ENCODE assay signal across 21 mouse cellular contexts in genomic region chr2:136742230-136742629, GRCm38 (mm10). TPM values are rescaled to one million over a fixed set of nuclear protein-coding genes. Genes with fewer than 3 reads are reported as not detected.
DNase-seq lines count a peak whose midpoint lies in the region; ATAC-seq and TF ChIP-seq lines count a peak whose summit lies in the region.
"Had no signal": no experiment of that assay in that cellular context is flagged by ENCODE, and none has a peak within 500 bp of the region (broad histone marks: within the 10 kb centered on the region; RNA-seq: fewer than 3 reads in every experiment).

No protein-coding gene starts in this region.

- no peak for TF ChIP-seq POLR2A in heart, adult 2 months (IDR thresholded peaks at IDR 0.05; ENCODE audit: insufficient read depth, low read depth, low read length)

- peak; percentile 32; the same call in 1 of the 2 replicates for ATAC-seq in hindbrain, embryonic 16.5 days
- no peak; the same call in 1 of the 2 replicates for ATAC-seq in hindbrain, embryonic 13.5 days (ENCODE audit: low FRiP score)
- ATAC-seq: forebrain, embryonic 14.5 days; midbrain, embryonic 13.5 days had no signal

- no peaks in the 10 kb centered on the region; the same call in 1 of the 2 replicates for H3K9me3 ChIP-seq in hindbrain, embryonic 16.5 days (ENCODE audit: control insufficient read depth, low read length)
- peaks cover 8% of the 10 kb centered on the region; the same call in 1 of the 2 replicates for H3K9me3 ChIP-seq in hindbrain, embryonic 13.5 days

- TF ChIP-seq EP300 in heart, adult 2 months (IDR thresholded peaks at IDR 0.05; ENCODE audit: insufficient read depth, low read depth, low read length) = no peak

- H3K4me3 ChIP-seq in hindbrain, embryonic 16.5 days (ENCODE audit: low read length) = no peak overlapping the region
- no peak overlapping the region for H3K4me3 ChIP-seq in hindbrain, embryonic 13.5 days
- no peak overlapping the region for H3K4me3 ChIP-seq in heart, adult 2 months
- H3K4me3 ChIP-seq: embryonic facial prominence, embryonic 13.5 days; midbrain, embryonic 13.5 days; neural tube, embryonic 13.5 days had no signal

- H3K4me1 ChIP-seq in hindbrain, embryonic 16.5 days (ENCODE audit: control insufficient read depth, insufficient read depth, low read depth, low read length) = peaks cover 2% of the 10 kb centered on the region; the same call in 1 of the 2 replicates
- H3K4me1 ChIP-seq in hindbrain, embryonic 13.5 days (replicated peaks) = peaks cover 9% of the 10 kb centered on the region
- H3K4me1 ChIP-seq in heart, adult 2 months (ENCODE audit: control insufficient read depth, insufficient read depth, low read length) = no peaks in the 10 kb centered on the region
- H3K4me1 ChIP-seq: embryonic facial prominence, embryonic 13.5 days had no signal

- no peaks in the 10 kb centered on the region for H3K36me3 ChIP-seq in hindbrain, embryonic 16.5 days (ENCODE audit: control insufficient read depth, insufficient read depth, low read length)
- peaks cover 8% of the 10 kb centered on the region; the same call in 1 of the 2 replicates for H3K36me3 ChIP-seq in hindbrain, embryonic 13.5 days
- no peaks in the 10 kb centered on the region for H3K36me3 ChIP-seq in heart, adult 2 months (ENCODE audit: control insufficient read depth, insufficient read depth, low read length)
- H3K36me3 ChIP-seq: embryonic facial prominence, embryonic 13.5 days; neural tube, embryonic 13.5 days had no signal

- no peak overlapping the region for H3K9ac ChIP-seq in hindbrain, embryonic 16.5 days (ENCODE audit: low read depth, low read length)
- H3K9ac ChIP-seq in hindbrain, embryonic 13.5 days = no peak overlapping the region
- no peak overlapping the region for H3K9ac ChIP-seq in heart, adult 2 months (ENCODE audit: low read depth, low read length)
- H3K9ac ChIP-seq: embryonic facial prominence, embryonic 13.5 days; hindbrain, embryonic 14.5 days; midbrain, embryonic 13.5 days; neural tube, embryonic 13.5 days had no signal

- H3K4me2 ChIP-seq in hindbrain, embryonic 16.5 days (ENCODE audit: low read length) = no peak overlapping the region
- H3K4me2 ChIP-seq in hindbrain, embryonic 13.5 days = no peak overlapping the region
- H3K4me2 ChIP-seq: embryonic facial prominence, embryonic 13.5 days; hindbrain, embryonic 14.5 days; midbrain, embryonic 13.5 days; neural tube, embryonic 13.5 days had no signal

- 89% methylated on average over 2 of the region's 2 CpGs for WGBS in hindbrain, embryonic 16.5 days
- 87% methylated on average over 2 of the region's 2 CpGs for WGBS in hindbrain, embryonic 13.5 days
- 65% methylated on average over 2 of the region's 2 CpGs for WGBS in heart, adult 2 months

- H3K79me2 ChIP-seq in heart, adult 2 months (replicated peaks; ENCODE audit: control insufficient read depth, insufficient read depth, low read length) = no peaks in the 10 kb centered on the region

- no peak for TF ChIP-seq CTCF in heart, adult 2 months (IDR thresholded peaks at IDR 0.05)

- intact Hi-C loops in heart, adult 2 months (cut with DNase I) = no loop called here

- H3K27ac ChIP-seq in hindbrain, embryonic 16.5 days (ENCODE audit: low read depth, low read length) = no peak overlapping the region
- no peak overlapping the region for H3K27ac ChIP-seq in hindbrain, embryonic 13.5 days
- H3K27ac ChIP-seq in heart, adult 2 months = no peak overlapping the region
- H3K27ac ChIP-seq: embryonic facial prominence, embryonic 13.5 days; hindbrain, embryonic 14.5 days; midbrain, embryonic 13.5 days; neural tube, embryonic 13.5 days had no signal

- H3K27me3 ChIP-seq in hindbrain, embryonic 16.5 days (replicated peaks; ENCODE audit: control insufficient read depth, insufficient read depth, low read length) = no peaks in the 10 kb centered on the region
- H3K27me3 ChIP-seq in hindbrain, embryonic 13.5 days = no peaks in the 10 kb centered on the region
- no peaks in the 10 kb centered on the region for H3K27me3 ChIP-seq in heart, adult 2 months (ENCODE audit: control insufficient read depth, insufficient read depth, low read length)
- H3K27me3 ChIP-seq: embryonic facial prominence, embryonic 13.5 days; midbrain, embryonic 13.5 days; neural tube, embryonic 13.5 days had no signal

- peak; percentile 28 for DNase-seq in MN1 (ENCODE audit: low spot score)
- DNase-seq in cerebellum, adult 18-20 months = peak; percentile 93 to 96
- peak; percentile 91 to 93 for DNase-seq in cerebellum, postnatal 25 days
- no peak for DNase-seq in adrenal gland, postnatal 14 days
- DNase-seq in heart, adult 2 months = no peak
- DNase-seq: adrenal gland, postnatal 10 days; B cell, adult 2 months; gastrocnemius, postnatal 36 days; kidney, adult 11 months; liver; lung, postnatal 10 days; spleen, adult 18-20 months; thymus, postnatal 4 days had no signal

RNA-seq across cellular contexts. Expression of gene Snap25, which starts 29.0 kb away (rescaled TPM):
- 326 and 328 TPM in 2 replicates for polyA plus RNA-seq in hindbrain, embryonic 16.5 days (2015; fragmentation: Nextera tagmentation; extraction: Ambion mirVana)
- polyA plus RNA-seq in hindbrain, embryonic 13.5 days (2015; fragmentation: Nextera tagmentation; extraction: Ambion mirVana) = 134 and 141 TPM in 2 replicates
- 29.4 and 42.5 TPM in 2 replicates for total RNA-seq in adrenal gland, postnatal 14 days (2021)
- total RNA-seq in heart, adult 2 months (2021) = under 1 TPM in 1 of 2 experiments, not detected in 1; 0.64 TPM
- polyA plus RNA-seq in heart, adult 2 months (2012; rRNA removed) = 0.98 and 3.0 TPM in 2 replicates
- total RNA-seq: gastrocnemius, postnatal 36 days; megakaryocyte progenitor cell, adult 5-6 weeks had no signal

Comparison
In these comparisons a context has a peak if more than half of its experiments do, and no peak if none do; other contexts are left out.
1. DNase-seq: peak in MN1 (single experiment), cerebellum, adult 18-20 months (2 of 2) and cerebellum, postnatal 25 days (2 of 2); none in adrenal gland, postnatal 14 days (single experiment) and heart, adult 2 months (0 of 2).
2. RNA of gene Snap25, which starts 29.0 kb away (polyA plus RNA-seq): 326 to 328 TPM in hindbrain, embryonic 16.5 days and 134 to 141 TPM in hindbrain, embryonic 13.5 days; 0.98 to 3.0 TPM in heart, adult 2 months; every median in the first group is over 10 times any median in the second.